Mouse (Mus musculus) T-helper 17 cell (primary cell): ENCODE measurements around the gene Rtn4rl2.
"Not testable (repeated sequence)": the region's sequence is repeated elsewhere in the genome, so short reads cannot be mapped to it uniquely, and the experiment has no call there.

Experiments
- in situ Hi-C, 2 experiments: fragments of 300-600 bp; cut with MboI, MseI; formaldehyde crosslinking; loops; 1 replicate in 1 of 2; 2 replicates in 1 of 2; pipeline ENCODE4 v1.15.1; 2025; ENCODE audit warnings: high pct_unique_total_duplicates in 2 of 2

The Rtn4rl2 gene

DNA sequence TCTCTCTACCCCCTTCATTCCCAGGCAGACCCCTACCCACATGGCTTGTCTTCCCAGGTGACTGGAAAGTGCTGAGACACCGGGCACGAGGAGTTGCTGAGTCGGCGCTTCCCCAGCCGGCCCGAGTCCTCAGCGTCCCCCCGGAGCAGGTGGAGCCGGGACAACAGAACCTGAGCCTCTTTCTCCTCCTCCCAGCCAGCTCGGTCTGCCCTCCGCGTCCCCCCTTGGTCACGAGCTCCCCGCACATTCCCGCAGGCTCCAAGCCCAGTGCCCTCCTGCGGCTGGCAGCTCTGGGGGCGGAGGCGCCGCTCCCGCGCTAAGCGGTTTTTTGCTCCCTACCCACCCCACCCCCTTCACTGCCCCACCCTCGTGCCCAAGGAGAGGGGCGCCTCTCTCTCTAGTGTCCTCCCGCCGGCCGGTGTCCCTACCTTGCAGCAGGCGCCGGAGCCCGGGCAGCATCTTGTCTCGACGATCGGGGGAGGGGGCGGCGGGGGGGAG is at the start of gene Rtn4rl2:
TSS of gene Rtn4rl2 (minus strand) at position 477 of the 498 bp plus-strand sequence.
- in situ Hi-C loops: no loop called here

DNA sequence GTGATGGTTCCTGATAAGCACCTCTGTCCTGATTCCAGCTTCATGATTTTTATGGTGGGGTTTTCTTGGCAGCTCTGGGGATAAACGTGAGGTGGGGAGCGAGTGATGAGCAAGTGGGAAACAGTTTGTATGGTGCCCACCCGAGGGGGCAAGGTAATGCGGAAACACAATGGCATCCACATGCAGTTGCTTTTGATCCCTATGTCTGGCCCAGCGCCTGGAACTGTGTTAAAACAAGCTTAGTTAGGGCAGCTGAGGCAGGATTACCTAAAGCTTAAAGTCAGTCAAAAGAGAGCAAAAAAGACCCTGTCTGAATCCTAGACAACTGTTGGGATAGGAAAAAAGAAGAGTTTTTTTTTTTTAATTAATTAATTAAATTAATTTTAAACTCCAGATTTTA is 48.6 kb upstream of the Rtn4rl2 start:
- in situ Hi-C loops: loop anchor here in 1 of 2 experiments (10.0 kb wide), 1 partner anchor 270 kb away; no protein-coding TSS in a partner anchor

DNA sequence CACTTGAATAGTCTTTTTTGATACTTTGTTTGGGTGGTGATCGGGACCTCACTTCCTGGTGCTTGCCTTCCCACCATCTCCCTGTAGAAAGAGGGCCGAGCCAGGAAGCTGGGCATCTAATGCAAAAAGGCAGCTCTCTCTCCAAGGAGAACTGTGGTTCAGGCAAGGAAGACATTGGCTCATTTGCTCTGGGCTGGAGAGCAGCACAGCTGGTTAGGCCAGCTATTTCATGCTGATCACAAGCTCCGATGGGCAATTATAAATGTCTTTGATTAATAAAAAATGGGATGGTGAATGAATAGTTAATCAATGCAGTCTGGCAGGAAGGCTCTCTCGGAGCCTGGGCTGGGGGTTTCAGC is 48.1 kb upstream of the Rtn4rl2 start:
- in situ Hi-C loops: loop anchor here in 1 of 2 experiments (10.0 kb wide), 1 partner anchor 270 kb away; no protein-coding TSS in a partner anchor

DNA sequence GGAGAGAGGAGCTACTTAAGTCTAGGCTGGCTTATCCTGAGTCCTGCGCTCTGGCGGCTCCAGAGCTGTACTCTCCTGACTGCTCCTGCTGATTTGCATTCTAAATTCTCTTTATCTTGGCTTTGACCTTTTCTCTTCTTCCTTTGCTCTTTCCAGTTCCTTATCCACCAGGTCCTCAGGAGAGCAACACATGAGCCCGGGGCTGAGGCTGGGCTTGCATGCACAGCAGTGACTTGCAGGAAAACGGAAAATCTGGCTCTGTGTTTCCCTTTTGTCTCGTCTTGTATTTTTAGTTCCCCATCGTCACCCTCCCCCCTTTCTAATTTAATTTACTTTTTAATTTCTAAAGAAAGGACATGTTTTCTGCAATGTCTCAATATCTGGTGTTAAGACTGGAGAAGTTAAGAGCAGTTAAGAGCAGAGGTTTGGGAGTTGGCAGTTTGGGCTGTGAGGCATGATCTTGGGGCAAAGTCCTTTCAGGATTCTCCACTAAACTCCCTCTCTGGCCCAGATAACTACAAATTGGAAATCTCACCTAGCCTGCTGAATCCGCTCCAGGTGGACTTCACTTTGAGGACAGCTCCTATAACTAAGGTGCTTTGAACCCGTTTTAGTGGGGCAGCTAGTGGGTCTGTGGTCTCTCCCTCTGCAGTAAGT is 47.6 kb upstream of the Rtn4rl2 start:
- in situ Hi-C loops: loop anchor here in 1 of 2 experiments (10.0 kb wide), 1 partner anchor 269 kb away; no protein-coding TSS in a partner anchor

DNA sequence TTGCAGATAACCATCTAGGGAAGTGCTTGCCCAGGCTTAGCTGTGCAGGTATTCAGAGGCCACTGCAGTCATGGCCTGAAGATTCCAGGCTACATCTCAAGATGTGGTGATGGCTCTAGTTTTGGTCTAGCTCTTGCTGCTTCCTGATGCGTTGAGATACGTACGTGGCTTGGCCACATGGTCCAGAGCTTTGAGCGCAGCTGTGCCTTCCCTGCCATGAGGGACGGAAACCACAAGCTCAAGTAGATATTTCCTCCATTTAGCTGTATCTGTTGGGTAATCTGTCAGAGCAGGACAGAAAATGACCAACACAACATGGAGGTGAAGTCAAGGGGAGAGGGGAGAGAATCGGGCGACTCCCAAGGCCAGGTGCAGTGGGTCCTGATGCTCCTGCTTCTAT is 43.7 kb upstream of the Rtn4rl2 start:
- in situ Hi-C loops: loop anchor here in 1 of 2 experiments (10.0 kb wide), 1 partner anchor 265 kb away; no protein-coding TSS in a partner anchor

DNA sequence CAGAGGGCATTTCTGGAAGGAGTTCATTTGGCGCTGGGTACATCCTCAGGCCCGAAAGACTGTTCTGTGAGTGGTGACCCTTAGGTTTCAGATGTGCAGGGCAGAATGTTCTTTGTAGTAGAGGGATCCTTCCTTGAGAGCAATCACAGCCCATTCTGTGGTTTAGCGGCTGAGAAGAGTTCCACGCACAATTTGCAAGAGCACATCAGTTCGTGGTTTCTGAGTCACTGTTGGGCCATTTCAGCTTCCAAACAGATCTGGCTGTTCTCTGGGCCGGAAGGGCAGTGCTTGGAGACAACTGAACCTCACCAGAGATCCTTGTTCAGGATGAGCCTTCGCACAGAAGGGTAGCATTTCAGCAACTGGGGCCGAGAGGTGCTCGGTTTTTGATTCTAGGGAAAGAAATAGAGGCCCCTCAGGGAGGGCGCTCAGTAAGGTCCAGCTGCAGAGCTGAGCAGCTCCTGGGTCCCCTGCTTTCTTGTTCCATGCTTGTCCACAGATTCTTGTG is 33.1 kb upstream of the Rtn4rl2 start:
- in situ Hi-C loops: no loop called here

DNA sequence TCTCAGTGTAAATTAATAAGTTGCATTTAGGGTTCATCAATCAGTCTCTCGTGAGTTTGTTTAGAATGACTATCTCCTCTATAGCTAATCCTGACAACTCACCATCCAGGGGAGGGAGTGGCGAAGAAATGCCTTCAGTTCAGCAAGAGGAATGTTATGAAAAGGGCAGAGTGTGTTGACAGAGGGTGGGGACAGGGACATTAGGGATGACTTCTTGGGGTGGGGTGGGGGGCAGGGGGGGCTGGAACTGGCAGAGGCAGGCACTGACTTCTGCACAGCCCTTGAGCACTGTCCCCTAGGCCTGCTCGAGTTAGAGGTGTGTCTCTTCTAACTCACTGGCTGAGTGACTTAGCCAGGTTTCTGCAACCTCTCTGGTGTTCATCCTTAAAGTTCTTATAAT is 31.7 kb upstream of the Rtn4rl2 start:
- in situ Hi-C loops: no loop called here

DNA sequence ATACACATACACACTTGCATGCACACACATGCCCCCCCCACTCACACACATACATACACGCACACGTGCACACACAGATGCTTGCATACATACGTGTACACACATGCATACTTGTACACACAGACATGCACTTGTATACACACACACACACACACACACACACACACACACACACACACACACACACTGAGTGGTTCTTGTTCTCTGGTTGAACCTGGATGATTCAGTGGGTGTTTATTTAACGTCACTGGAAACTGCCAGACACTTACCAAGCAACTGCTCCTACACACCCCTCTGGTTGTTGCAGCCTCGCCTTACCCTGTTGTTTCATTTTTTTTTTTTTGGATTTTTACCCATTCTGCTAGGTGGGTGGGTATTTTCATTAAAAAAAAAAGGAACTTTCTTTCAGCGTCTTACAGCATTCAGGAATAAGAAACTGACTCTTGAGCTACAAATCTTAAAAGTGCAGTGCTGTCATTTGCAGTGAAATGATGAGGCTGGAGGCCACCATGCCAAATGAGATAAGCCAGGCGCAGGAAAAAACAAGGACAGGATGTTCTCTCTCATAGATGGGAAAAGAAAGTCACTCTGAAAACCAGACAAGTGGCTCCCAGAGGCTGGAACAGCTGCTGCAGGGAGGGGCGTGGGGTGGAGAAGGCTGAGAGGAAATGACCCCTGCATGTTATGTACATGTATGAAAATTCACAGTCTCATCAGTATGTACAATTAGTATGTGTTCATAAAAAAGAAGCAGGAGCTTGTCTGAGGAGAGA is 30.2 kb upstream of the Rtn4rl2 start:
- in situ Hi-C loops: no loop called here

DNA sequence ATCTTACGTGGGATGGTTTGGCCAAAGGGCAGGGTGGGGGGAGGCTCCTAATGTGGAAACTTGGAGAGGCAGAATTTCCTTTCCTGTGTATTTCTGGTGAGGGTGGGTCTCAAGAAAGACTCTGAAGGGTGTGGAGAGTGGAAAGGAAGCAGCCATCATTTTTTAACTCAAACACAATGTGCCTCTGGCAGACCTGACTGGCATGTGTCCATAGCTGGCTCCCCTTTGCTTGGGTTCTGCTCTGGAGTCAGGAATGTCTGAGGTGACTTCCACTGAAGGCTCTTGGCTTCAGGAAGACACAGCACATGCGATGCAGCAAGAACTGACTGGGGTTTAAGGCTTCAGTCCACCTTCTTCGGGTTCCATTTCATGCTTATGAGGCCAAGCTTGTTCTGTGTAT is 28.8 kb upstream of the Rtn4rl2 start:
- in situ Hi-C loops: no loop called here

DNA sequence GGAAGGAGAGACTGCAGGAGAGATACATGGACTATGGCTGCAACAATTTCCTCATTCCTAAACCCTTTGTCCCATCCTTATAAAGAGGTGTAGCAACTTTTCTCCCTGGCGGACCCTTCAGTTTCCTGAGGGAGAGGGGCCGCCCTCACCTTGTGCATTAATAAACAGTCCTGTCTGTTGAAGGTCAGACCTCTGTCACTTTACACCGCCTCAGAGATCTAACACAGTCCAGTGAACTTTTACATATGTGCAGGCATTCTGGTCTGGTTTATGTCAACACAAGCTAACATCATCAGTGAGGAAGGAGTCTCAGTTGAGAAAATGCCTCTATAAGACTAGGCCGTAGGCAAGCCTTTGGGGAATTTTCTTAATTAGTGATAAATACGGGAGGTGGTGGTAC is 27.4 kb upstream of the Rtn4rl2 start:
- in situ Hi-C loops: no loop called here

DNA sequence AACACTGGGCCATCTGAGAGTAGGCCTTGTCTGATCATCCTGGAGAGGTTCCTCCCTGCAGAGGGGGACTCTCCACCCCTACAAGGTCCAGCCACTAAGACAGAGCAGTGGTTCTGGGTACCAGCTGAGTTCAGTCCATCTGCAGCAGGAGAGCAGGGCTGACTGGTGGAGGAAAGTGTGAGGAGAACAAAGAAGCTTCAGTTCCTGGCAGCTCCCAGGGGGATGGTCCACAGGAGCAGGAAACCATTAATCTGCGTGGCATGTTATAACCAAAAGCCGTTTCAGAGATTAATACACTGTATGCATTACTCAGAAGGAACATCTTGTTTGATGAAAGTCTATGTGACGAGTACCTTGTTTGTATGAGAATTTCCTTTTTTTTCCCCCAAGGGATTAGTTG is 26.2 kb upstream of the Rtn4rl2 start:
- in situ Hi-C loops: no loop called here

DNA sequence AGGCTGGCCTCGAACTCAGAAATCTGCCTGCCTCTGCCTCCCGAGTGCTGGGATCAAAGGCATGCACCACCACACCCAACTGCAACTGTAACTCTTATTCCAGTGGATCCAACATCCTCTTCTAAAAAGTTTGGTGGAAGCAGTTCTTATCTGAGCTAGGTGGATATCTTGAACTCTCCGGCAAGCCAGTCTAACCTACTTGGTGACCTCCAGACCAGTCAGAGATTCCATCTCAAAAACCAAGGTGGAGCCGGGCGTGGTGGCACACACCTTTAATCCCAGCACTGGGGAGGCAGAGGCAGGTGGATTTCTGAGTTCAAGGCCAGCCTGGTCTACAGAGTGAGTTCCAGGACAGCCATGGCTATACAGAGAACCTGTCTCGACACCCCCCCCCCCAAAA is 10.2 kb upstream of the Rtn4rl2 start:
- in situ Hi-C loops: not testable (repeated sequence)

DNA sequence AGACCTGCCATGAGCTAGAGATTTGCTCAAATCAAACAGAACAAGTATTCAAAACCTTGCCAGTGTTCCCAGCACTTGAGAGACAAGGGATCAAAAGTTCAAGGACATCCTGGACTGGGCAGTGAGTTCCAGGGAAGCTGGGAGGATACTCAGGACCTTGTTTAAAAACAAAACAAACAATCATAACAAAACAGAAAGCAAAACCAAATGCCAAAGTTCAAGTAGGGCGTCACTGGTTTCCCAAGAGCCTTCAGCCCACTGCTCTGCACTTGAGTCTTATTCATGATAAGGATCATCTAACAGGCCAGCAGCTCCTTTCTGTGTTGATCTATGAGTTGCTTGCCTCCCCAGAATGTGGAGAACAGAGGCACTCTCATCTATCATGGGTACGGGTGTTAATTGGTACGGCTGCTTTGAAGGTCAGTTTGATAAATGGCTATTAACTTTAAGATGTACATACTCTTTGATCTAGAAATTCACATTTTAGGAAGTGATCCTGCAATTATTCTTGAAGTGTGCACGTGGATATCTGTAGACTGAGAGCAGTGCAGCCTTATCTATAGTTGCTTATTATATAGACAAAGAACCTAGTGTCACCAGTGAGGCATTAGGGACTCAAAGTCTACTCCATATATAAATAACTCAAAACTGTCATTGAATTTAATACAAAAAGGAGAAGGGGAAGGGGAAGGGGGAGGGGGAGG is 9.1 kb upstream of the Rtn4rl2 start:
- in situ Hi-C loops: no loop called here

DNA sequence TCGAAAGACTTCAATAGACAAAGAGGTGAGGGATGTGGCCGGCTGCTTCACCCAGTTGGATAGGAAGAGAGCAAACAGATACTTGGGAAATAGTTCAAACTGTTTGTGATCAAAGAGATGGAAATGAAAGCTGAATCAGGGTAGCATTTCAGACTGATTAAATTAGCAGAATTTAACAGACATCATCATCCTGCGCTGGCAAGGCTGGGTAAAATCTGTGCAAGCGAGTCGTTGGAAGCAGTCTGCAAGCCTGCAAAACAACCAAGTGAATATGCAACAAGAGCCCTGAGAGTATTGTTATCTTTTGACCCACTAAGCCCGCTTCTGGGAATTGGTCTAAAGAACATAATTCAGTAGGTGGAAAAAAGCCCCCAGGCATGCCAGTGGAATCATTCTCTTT is 6.8 kb upstream of the Rtn4rl2 start:
- in situ Hi-C loops: no loop called here

DNA sequence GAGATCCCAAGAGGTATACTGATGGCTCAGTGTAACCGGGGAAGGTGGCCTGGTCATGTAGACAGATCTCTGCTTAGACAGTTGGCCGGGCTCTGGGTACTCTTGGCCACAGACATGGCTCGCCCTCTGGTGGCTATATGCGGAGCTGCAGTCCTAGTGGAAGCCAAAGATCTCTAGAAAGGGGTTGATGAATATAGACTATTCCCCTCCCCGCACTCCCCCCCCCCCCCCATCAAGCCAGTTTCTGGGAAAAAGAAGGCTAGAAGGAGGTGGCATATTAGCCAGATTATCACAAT is 3.5 kb upstream of the Rtn4rl2 start:
- in situ Hi-C loops: no loop called here

DNA sequence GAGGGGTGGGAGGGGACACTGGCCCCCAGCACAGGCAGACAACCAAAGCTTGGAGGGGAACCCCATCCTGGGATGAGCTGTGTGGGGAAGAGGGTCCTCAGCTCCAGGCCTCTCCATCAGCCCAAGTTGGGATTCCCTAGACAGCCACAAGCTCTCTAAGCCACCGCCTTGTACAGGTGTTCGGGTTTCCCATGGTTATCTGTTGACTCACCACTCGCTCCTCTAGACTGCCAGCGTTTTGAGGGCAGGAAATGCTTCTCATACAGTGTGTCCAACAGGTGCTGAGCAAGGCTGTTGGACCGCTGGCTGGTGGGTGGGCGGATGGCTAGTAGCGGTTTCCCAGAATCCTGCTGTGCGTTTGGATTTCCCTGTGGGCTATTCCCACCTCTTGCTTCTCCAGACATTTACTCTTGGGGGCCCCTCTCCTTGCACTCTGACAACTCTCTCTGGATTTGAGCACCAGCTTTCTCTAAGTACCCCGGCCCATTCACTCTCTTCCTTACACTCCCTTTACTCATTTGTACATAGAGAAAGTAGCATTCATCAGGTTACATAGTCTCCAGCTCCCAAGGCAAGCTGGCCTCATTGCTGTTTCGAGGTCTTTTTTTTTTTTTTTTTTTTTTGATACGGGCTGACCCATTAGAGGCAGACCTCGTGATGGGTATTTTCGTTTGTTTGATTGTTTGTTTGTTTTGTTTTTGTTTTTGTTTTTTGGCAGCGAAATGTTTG is 3.0 kb upstream of the Rtn4rl2 start:
- in situ Hi-C loops: no loop called here

DNA sequence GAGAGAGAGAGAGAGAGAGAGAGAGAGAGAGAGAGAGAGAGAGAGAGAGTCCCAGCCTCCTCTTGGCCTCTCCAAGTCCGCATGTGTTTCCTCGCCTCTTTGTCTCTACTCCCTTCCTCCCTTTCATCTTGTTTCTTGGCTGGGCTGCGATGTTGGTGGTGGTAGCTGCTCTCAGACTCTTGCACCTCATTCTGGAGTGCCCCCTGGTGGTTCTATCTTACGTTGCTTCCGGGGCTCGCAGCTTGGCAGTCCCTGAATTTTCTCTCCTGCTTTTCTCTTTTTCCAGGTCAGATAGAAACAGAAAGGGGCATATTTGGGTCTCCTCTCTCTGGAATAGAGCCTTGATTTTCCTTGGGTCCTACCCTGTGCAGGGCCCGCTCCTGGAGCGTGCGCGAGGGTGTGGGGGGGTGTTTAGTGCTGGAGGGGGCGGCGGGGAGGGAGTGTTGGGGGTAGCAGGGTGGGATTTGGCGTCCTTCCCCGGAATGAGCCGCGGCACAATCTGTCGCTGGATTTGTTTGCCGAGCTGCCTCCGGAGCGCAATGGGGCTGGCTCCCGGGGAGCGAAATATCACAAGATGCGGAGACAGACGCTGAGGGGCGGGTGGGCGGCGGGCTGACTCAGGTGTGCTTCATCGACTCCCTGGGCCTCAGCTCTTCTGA is 2.3 kb upstream of the Rtn4rl2 start:
- in situ Hi-C loops: no loop called here

DNA sequence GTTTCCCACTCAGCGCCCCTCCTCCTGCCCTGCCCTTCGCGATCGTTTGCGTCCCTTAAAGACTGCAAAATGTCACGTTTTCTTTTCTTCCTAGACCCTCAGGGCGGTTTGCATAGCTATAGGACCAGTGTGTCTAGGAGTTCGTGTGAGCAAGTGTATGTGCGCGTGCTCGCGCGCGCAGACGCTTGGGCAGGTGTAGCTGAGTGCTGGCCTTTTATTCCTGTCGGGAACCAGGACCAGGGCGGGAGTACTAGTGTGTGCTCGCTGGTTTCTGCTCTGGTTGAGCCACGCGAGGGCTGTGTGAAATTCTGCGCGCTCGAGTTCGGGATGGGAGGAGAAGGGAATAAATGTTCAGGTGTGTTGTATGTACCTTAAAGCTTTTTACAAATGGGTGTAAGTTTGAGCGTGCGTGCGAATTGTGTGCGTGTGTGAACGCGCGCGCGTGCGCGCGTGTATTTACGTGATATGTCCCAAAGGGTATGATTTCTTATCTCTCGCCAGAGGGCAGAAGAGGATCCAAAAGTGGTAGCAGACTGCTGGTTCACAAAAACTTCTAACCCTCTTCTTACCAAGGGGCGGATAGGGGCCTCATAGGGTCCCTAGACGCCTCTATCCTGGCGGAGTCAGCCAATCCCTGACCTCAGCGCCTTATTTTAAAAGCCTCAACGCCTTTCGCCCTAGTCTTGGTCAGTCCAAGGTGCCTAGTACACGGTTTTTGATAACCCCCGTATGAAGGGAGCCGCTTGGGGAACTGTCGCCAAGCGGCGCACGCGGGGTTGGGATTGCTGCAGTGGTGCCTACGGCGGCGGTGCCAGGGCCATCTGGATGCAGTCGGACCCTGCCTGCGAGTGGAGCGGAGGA is 1.1 kb upstream of the Rtn4rl2 start:
- in situ Hi-C loops: no loop called here

DNA sequence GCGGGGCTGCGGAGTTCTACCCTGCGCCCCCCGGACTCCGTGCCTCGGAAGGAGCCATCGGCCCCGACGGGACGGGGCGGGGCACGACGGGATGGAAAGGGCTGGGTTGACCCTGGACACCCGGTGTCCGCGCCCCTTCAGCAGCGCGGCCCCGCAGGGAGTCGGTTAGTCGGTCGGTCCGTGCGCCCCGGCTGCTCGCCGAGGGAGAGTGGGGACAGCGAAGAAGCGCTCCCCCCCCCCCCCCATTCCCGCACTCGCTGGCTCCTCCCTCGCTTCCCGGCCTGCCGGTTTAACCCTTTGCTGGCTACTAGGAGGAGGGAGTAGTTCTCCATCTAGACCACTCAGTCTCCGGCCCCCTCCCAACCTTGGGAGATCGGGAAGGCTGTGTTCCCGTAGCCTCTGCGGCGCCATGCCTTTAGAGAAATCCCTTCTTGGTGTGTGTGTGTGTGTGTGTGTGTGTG is 341 bp upstream of the Rtn4rl2 start:
- in situ Hi-C loops: no loop called here
